Mouse (Mus musculus) CD4-positive naive resting alpha-beta T cell, adult 76 days (primary cell): Measurements from ENCODE around the gene Tmem184a. TPM values are rescaled to one million over a fixed set of nuclear protein-coding genes. Genes with fewer than 3 reads are reported as not detected.

Source experiments
- total RNA-seq: library from RNA; stranded (reverse); gene quantifications from one replicate; pipeline ENCODE4 v1.2.4, GENCODE M21; 2023

Gene Tmem184a
- not detected for total RNA-seq

DNA sequence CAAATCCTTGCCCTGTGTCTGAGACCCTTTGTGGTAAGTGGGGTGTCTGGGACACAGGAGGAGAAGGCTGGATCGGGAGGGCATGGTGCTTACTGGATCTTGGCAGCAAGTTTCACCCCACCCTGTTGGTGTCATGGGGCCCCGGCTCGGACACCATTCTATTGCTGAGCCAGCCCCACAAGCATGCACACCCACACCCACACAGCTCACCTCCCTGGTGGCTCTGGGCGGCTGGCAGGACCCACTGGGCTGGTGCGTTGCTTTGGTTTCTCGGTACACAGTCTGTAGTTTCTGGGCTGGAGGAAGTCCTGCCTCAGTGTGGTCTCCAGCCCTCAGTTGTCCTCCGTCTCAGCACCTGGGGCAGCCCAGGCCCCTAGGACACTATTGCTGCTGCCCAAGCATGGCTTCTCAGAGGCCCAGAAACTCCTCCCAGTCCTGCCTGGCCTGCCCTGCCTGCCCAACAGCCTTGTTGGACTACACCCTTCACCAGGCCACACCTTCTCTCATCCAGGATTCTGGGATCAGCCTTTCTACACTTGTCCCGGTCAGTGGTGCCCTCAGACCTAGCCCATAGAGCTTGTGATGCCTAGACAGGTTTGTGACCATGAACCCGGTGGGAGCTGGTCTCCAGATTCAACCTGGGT is at the start of gene Tmem184a:
TSS of gene Tmem184a (minus strand) at position 380 of the 644 bp plus-strand sequence.

DNA sequence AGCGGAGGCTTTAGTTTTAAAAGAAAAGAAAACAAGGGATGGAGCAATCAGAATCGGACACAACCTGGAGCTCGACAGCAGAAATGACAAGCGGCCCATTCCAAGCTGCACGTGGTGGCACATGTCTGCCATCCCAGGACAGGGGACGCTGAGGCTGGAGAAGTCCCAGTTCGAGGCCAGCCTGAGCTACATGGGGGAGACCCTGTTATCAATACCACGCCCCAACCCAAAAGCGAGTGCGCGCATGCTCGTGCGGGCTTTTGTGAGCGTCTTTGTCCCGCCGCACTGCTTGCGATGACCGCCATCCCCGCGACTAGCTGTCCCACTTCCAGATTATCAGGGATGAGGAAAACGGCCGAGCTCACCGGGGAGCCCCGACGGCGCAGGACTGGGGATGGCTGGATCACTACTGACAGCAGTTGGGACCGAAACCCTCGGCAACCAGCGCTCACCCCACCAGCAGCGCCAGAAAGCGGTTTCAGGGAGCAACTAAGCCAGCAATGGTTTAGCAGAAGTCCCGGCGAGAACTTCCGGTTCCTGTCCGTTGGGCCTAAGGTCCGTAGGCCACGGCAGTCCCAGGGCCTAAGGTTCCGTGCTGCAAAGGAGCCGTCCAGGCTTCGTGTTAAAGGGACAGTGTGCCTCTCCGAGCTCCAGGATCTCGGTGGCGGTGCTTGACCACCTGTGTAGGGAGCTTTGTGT is 6.8 kb upstream of the Tmem184a start, which contains the start of the genes Gm26938 and Psmg3:
TSS of gene Gm26938 (minus strand) at position 51 of the 699 bp plus-strand sequence.
TSS of gene Psmg3 (minus strand) at position 529 of the 699 bp plus-strand sequence.

GRCm38 (mm10) chr5:139791227-139792158 is 28.2 kb downstream of the Tmem184a start, which contains the start of gene Mafk:
Gene Mafk (plus strand): TSS chr5:139791513.

GRCm38 (mm10) chr5:139775216-139775926 is 44.3 kb downstream of the Tmem184a start, which contains the start of gene Ints1:
Gene Ints1 (minus strand): TSS chr5:139775674.

Other genes with a start within 250 kb of the Tmem184a start
- gene Micall2, start 83.6 kb downstream of the Tmem184a start, total RNA-seq = 0.23 TPM
- gene Ints1, start 44.2 kb downstream of the Tmem184a start, total RNA-seq = 103 TPM
- gene Mafk, start 28.4 kb downstream of the Tmem184a start, total RNA-seq = 181 TPM
- not detected for gene Gm26938, start 6.5 kb upstream of the Tmem184a start, total RNA-seq
- 10.7 TPM for gene Psmg3, start 7.0 kb upstream of the Tmem184a start, total RNA-seq
- not detected for gene Elfn1, start 88.0 kb upstream of the Tmem184a start, total RNA-seq